Mouse (Mus musculus) embryonic fibroblast, embryonic 13.5 days (primary cell): Measurements from ENCODE around the gene D17H6S53E.

Source experiments
- CTCF ChIP-seq: IDR thresholded peaks from 2 replicates; pipeline ENCODE4 v1.5.1; 2011; ENCODE audit warnings: mild to moderate bottlenecking, control low read depth, low read length, moderate library complexity, borderline replicate concordance; ENCODE audit not compliant: insufficient read depth
- POLR2A ChIP-seq: IDR thresholded peaks from 2 replicates; pipeline ENCODE4 v1.6.1; 2011; ENCODE audit warnings: low read depth, mild to moderate bottlenecking, control low read depth, low read length, moderate library complexity

- TF ChIP-seq POLR2A, result no peak
- TF ChIP-seq CTCF, result no peak
These were observed 29.0 kb upstream of the D17H6S53E start for GRCm38 (mm10) chr17:35097164-35097655.
